Mouse (Mus musculus) layer of hippocampus, postnatal 14 days (tissue): Measurements from ENCODE around the gene Aip. TPM values are rescaled to one million over a fixed set of nuclear protein-coding genes. Genes with fewer than 3 reads are reported as not detected.

ENCODE experiments used
- DNase-seq, 2 experiments: peaks; one replicate each; pipeline ENCODE4 v3.0.0; 2021 to 2022; ENCODE audit warnings: low spot score in 2 of 2, mixed read lengths in 1 of 2
- total RNA-seq, 2 experiments: library from RNA; stranded (reverse); gene quantifications; 2 replicates each; pipeline ENCODE4 v1.2.3; 2021

The Aip gene
- total RNA-seq, 2 experiments from 2014 or later: 73.9 to 83.2 TPM

GRCm38 (mm10) chr19:4114551-4114950, 11.1 kb downstream of the Aip start:
- no peak for DNase-seq

GRCm38 (mm10) chr19:4113806-4114230, 11.8 kb downstream of the Aip start:
- no peak for DNase-seq

- DNase-seq: peak; percentile 56 to 64
Observed at GRCm38 (mm10) chr19:4113186-4113805, 12.4 kb downstream of the Aip start.

- DNase-seq: no peak
Observed at GRCm38 (mm10) chr19:4112063-4112960, 13.3 kb downstream of the Aip start.

- DNase-seq: no peak
Observed at GRCm38 (mm10) chr19:4108535-4108934, 17.1 kb downstream of the Aip start.

GRCm38 (mm10) chr19:4106654-4107053, 19.0 kb downstream of the Aip start:
- DNase-seq: no peak

GRCm38 (mm10) chr19:4104675-4105194, 20.9 kb downstream of the Aip start:
- no peak for DNase-seq

- DNase-seq: no peak
Observed at GRCm38 (mm10) chr19:4103792-4104191, 21.9 kb downstream of the Aip start.

GRCm38 (mm10) chr19:4103294-4103693, 22.4 kb downstream of the Aip start:
- DNase-seq: no peak

- DNase-seq: no peak
Observed at GRCm38 (mm10) chr19:4102626-4103025, 23.0 kb downstream of the Aip start.

- DNase-seq: no peak
Observed at GRCm38 (mm10) chr19:4102049-4102448, 23.6 kb downstream of the Aip start.

GRCm38 (mm10) chr19:4101466-4101865, 24.2 kb downstream of the Aip start:
- no peak for DNase-seq

GRCm38 (mm10) chr19:4100718-4101261, 24.9 kb downstream of the Aip start:
- DNase-seq: peak; percentile 54 to 62

GRCm38 (mm10) chr19:4099837-4100717, 25.6 kb downstream of the Aip start, which contains the start of gene Pitpnm1:
Gene Pitpnm1, plus strand, starts transcription at chr19:4099998.
- DNase-seq: no peak

- peak; percentile 86 to 90 for DNase-seq
Observed at GRCm38 (mm10) chr19:4099056-4099455, 26.6 kb downstream of the Aip start.

GRCm38 (mm10) chr19:4098426-4098825, 27.2 kb downstream of the Aip start:
- DNase-seq: no peak

- no peak for DNase-seq
Observed at GRCm38 (mm10) chr19:4097441-4097825, 28.2 kb downstream of the Aip start.

GRCm38 (mm10) chr19:4096642-4097440, 28.8 kb downstream of the Aip start, which contains the start of gene Cdk2ap2:
Gene Cdk2ap2, plus strand, starts transcription at chr19:4097182.
- peak; percentile 99 to 100 for DNase-seq

GRCm38 (mm10) chr19:4095802-4096201, 29.9 kb downstream of the Aip start:
- DNase-seq: no peak

- DNase-seq: no peak
Observed at GRCm38 (mm10) chr19:4094774-4095303, 30.8 kb downstream of the Aip start.
